Mouse (Mus musculus): Measurements from ENCODE around the gene Pfn4.

DNA sequence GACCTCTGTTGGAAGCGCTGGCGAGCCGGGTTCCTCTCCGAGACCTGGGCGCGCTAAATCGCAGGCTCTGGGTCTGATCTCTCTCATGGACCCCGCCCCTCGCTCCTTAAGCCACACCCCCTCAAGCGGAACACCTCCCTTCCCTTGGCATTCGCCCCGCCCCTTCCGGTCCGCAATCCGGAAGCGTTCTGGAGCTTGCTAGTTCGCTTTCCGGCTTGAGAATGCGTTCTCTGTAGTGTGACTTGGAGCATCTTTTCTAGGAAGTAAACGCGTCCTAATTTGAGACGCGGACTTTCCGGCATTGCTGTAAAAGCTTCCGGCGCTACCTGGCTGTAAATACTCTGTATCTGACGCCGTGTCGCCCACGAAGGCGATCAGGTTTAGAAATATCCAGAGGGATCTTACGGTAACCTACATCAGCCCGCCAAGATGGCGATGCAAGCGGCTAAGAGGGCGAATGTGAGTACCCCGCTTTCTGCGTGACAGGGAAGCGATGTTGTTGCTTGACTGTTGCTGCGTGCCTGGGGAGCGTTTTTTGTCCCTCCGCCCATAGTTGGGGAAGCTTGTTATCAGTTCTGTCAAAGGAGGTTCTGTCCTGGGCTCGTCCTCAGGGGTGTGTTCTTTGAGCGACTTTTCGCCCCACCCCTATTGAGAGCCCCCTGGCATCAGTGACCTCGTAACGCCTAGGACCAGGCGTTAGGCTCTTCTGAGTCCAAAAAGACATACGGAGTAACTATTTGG, 48.7 kb downstream of the Pfn4 start, which contains the start of gene Sf3b6:
- no peak for TF ChIP-seq CTCF (IDR thresholded peaks at IDR 0.05; ENCODE audit: low read depth)
- TF ChIP-seq EP300 (IDR thresholded peaks at IDR 0.05; ENCODE audit: low read depth) = peak; percentile 21; the same call in 1 of the 2 replicates

All from liver, postnatal 0 days (tissue).